Mouse (Mus musculus): Measurements from ENCODE around the gene Usf2. TPM values are rescaled to one million over a fixed set of nuclear protein-coding genes. Genes with fewer than 3 reads are reported as not detected.
"Not testable (repeated sequence)": the region's sequence is repeated elsewhere in the genome, so short reads cannot be mapped to it uniquely, and the experiment has no call there.

The Usf2 gene
- total and polyA plus RNA-seq, 3 experiments, result 69.9 to 132 (median 101) TPM

DNA sequence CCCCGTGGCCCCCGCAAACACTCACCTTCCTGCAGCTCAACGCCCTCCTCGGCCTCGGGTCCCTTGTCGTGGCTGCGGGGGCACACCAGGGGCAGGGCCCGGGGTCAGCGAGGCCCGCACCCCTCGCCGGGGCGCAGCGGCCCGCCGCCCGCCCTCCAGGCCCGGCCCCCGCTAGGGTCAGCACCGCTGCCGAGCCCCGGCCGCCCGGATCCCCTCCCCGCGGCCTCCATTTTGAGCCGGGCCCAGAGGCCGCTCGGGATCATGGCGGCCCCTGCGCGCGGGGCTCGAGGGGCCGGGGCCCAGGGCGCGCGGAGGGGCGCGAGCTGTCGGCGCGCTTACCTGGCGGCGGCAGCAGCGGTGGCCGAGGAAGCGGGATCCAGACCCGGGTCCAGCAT, 249 bp downstream of the Usf2 start:
- peaks cover 66% of the 10 kb centered on the region for H3K36me3 ChIP-seq (replicated peaks)
- peak overlapping the region; percentile 92 for H3K4me3 ChIP-seq (ENCODE audit: low read depth, low read length)
- peaks cover 52% of the 10 kb centered on the region for H3K4me1 ChIP-seq (ENCODE audit: insufficient read depth, low read depth, low read length)
- ATAC-seq (ENCODE audit: extremely low read depth, insufficient number of reproducible peaks, low FRiP score, poor library complexity, severe bottlenecking) (no peak), DNase-seq (ENCODE audit: low spot score) (peak; percentile 82)
- TF ChIP-seq POLR2AphosphoS5 (IDR thresholded peaks at IDR 0.05; ENCODE audit: insufficient replicate concordance, low read depth, low read length) (no peak), GATA1 (IDR thresholded peaks at IDR 0.05; ENCODE audit: borderline replicate concordance, low read length) (no peak), TAL1 (conservative IDR thresholded peaks at IDR 0.05; ENCODE audit: low read depth, low read length) (no peak), CTCF (IDR thresholded peaks at IDR 0.05; ENCODE audit: low read depth, low read length) (no peak)
- no peaks in the 10 kb centered on the region for H3K9me3 ChIP-seq (replicated peaks)
- H3K27me3 ChIP-seq (ENCODE audit: insufficient read depth, low read length), result no peaks in the 10 kb centered on the region

DNA sequence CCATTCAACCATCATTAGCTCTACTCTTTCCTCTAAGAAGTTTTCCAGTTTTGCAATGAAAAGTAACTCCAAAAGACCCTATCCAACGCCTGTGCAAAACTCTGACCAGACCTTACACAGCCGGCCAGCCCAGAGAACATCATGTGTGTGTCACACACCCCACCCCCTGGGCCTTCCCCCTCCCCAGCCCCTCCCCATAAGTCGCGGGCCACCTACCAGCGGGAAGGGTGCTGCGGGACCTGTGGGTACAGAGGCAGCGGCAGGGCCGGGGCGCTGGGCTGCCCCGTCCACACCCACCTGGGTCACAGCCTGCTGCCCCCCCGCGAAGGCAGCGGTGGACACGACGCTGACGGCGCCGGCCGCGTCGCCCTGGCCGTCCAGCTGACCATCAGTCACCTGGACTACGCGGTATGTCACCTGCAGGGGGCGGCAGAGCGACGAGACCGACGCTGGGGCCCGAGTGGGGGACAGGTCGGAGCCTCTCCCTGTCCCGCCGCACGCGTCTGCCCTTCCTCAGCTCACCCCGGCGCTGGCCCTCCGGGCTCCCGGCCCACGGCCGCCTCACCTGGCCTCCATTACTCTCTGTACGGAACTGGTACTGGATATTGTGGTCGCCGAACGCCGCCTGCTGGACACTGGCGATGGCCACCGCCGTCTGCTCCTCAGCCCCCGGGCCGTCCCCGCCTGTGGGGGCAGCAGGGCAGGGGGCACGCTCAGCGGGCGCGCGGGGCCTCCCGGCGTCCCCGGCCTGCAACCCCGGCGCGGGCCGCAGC, 833 bp downstream of the Usf2 start:
- no peak; the same call in 1 of the 2 replicates for TF ChIP-seq CTCF (IDR thresholded peaks at IDR 0.05; ENCODE audit: low read depth, low read length)
- no peak for TF ChIP-seq TAL1 (conservative IDR thresholded peaks at IDR 0.05; ENCODE audit: low read depth, low read length)
- TF ChIP-seq GATA2 (IDR thresholded peaks at IDR 0.05; ENCODE audit: borderline replicate concordance, low read depth, low read length), result no peak
- no peak for TF ChIP-seq GATA1 (IDR thresholded peaks at IDR 0.05; ENCODE audit: borderline replicate concordance, low read length)
- TF ChIP-seq POLR2AphosphoS5 (IDR thresholded peaks at IDR 0.05; ENCODE audit: insufficient replicate concordance, low read depth, low read length), result no peak
- Histone ChIP-seq H3K9me3 (replicated peaks) (no peaks in the 10 kb centered on the region), H3K27me3 (ENCODE audit: insufficient read depth, low read length) (no peaks in the 10 kb centered on the region), H3K4me3 (ENCODE audit: low read depth, low read length) (peak overlapping the region; percentile 92), H3K36me3 (replicated peaks) (peaks cover 71% of the 10 kb centered on the region), H3K4me1 (ENCODE audit: insufficient read depth, low read depth, low read length) (peaks cover 52% of the 10 kb centered on the region)
- ATAC-seq (ENCODE audit: extremely low read depth, insufficient number of reproducible peaks, low FRiP score, poor library complexity, severe bottlenecking) (peak; percentile 38), DNase-seq (ENCODE audit: low spot score) (peak; percentile 78)

DNA sequence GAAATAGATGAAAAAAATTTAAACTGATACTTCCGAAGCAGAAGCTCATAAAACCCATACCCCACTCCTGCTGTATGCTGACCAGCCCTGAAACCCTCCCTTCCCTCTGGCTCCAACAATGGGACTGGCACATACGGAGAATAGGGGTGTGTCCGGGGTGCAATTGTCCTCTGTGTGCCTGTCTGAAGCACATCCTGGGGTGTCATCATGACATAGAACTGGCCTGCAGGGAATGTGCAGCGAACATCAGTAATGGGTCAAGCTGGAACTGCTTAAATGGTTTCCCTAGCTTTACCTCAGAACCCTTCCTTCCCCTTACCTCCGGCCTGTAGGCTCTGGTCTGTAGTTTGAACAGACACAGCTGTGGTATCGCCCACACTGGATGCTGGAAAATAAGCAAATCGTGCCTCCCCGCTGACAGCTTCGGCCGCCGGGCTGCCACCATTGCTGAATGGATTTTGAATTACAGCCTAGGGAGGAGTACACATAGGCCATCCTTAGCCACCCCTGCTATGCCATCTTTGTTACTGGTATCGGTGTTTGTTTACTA, 1.6 kb downstream of the Usf2 start:
- DNase-seq (ENCODE audit: low spot score), result no peak
- TF ChIP-seq GATA1 (IDR thresholded peaks at IDR 0.05; ENCODE audit: borderline replicate concordance, low read length) (no peak), POLR2AphosphoS5 (IDR thresholded peaks at IDR 0.05; ENCODE audit: insufficient replicate concordance, low read depth, low read length) (no peak)
- peaks cover 54% of the 10 kb centered on the region for H3K4me1 ChIP-seq (ENCODE audit: insufficient read depth, low read depth, low read length)
- H3K27me3 ChIP-seq (ENCODE audit: insufficient read depth, low read length), result no peaks in the 10 kb centered on the region
- peaks cover 78% of the 10 kb centered on the region for H3K36me3 ChIP-seq (replicated peaks)
- H3K9me3 ChIP-seq (replicated peaks), result no peaks in the 10 kb centered on the region
- peak overlapping the region; percentile 92 for H3K4me3 ChIP-seq (ENCODE audit: low read depth, low read length)
- ATAC-seq (ENCODE audit: extremely low read depth, insufficient number of reproducible peaks, low FRiP score, poor library complexity, severe bottlenecking), result no peak

DNA sequence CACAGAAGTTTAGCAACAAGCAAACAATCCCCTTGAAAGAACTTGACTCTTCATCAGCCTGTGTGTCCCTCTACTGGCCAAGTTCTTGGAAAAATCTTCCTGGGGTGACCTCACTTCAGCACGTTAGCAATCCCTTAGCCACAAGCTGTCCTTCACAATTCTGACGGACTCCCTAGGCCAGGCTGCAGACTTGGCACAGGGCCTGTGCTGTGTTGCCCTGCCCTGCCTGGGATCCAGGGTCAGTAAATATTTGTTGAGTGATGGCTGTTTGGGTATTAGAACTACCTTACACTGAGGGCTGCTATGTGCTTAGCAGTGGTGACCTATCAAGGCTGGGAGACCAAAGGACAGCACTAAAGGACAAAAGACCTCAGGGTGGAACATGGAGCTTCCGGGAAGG, 2.6 kb downstream of the Usf2 start:
- Histone ChIP-seq H3K4me3 (ENCODE audit: low read depth, low read length) (no peak overlapping the region), H3K4me1 (ENCODE audit: insufficient read depth, low read depth, low read length) (peaks cover 46% of the 10 kb centered on the region), H3K9me3 (replicated peaks) (no peaks in the 10 kb centered on the region), H3K36me3 (replicated peaks) (peaks cover 79% of the 10 kb centered on the region), H3K27me3 (ENCODE audit: insufficient read depth, low read length) (no peaks in the 10 kb centered on the region)
- TF ChIP-seq GATA1 (IDR thresholded peaks at IDR 0.05; ENCODE audit: borderline replicate concordance, low read length) (no peak), TAL1 (conservative IDR thresholded peaks at IDR 0.05; ENCODE audit: low read depth, low read length) (no peak), CTCF (IDR thresholded peaks at IDR 0.05; ENCODE audit: low read depth, low read length) (no peak), POLR2AphosphoS5 (IDR thresholded peaks at IDR 0.05; ENCODE audit: insufficient replicate concordance, low read depth, low read length) (no peak), GATA2 (IDR thresholded peaks at IDR 0.05; ENCODE audit: borderline replicate concordance, low read depth, low read length) (no peak)
- no peak for DNase-seq (ENCODE audit: low spot score)
- ATAC-seq (ENCODE audit: extremely low read depth, insufficient number of reproducible peaks, low FRiP score, poor library complexity, severe bottlenecking), result no peak

DNA sequence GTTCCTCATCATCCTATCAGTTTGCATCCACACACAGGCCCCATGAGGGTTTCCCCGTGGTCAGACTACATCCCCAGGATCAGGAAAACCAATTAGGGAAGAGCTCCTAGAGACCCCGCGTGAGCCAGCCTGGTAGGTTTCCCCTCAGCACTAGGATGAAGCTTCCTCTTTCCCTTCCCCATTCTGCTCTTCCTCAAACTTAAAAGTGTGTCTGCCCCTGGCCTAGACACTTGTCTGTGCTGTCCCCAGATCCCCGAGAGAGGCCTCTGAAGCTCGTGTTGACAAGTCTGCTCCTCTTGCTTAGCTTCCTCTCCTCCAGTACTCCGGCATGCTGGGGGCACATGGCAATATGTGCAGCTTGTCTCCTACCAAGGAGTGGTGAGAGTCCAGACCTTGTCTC, 3.1 kb downstream of the Usf2 start:
- H3K9me3 ChIP-seq (replicated peaks), result no peaks in the 10 kb centered on the region
- no peak overlapping the region for H3K4me3 ChIP-seq (ENCODE audit: low read depth, low read length)
- ATAC-seq (ENCODE audit: extremely low read depth, insufficient number of reproducible peaks, low FRiP score, poor library complexity, severe bottlenecking), result no peak
- no peaks in the 10 kb centered on the region for H3K27me3 ChIP-seq (ENCODE audit: insufficient read depth, low read length)
- TF ChIP-seq CTCF (IDR thresholded peaks at IDR 0.05; ENCODE audit: low read depth, low read length) (no peak), GATA2 (IDR thresholded peaks at IDR 0.05; ENCODE audit: borderline replicate concordance, low read depth, low read length) (no peak), GATA1 (IDR thresholded peaks at IDR 0.05; ENCODE audit: borderline replicate concordance, low read length) (no peak), POLR2AphosphoS5 (IDR thresholded peaks at IDR 0.05; ENCODE audit: insufficient replicate concordance, low read depth, low read length) (no peak), TAL1 (conservative IDR thresholded peaks at IDR 0.05; ENCODE audit: low read depth, low read length) (no peak)
- peaks cover 78% of the 10 kb centered on the region for H3K36me3 ChIP-seq (replicated peaks)
- peaks cover 41% of the 10 kb centered on the region for H3K4me1 ChIP-seq (ENCODE audit: insufficient read depth, low read depth, low read length)
- DNase-seq (ENCODE audit: low spot score), result peak; percentile 15

DNA sequence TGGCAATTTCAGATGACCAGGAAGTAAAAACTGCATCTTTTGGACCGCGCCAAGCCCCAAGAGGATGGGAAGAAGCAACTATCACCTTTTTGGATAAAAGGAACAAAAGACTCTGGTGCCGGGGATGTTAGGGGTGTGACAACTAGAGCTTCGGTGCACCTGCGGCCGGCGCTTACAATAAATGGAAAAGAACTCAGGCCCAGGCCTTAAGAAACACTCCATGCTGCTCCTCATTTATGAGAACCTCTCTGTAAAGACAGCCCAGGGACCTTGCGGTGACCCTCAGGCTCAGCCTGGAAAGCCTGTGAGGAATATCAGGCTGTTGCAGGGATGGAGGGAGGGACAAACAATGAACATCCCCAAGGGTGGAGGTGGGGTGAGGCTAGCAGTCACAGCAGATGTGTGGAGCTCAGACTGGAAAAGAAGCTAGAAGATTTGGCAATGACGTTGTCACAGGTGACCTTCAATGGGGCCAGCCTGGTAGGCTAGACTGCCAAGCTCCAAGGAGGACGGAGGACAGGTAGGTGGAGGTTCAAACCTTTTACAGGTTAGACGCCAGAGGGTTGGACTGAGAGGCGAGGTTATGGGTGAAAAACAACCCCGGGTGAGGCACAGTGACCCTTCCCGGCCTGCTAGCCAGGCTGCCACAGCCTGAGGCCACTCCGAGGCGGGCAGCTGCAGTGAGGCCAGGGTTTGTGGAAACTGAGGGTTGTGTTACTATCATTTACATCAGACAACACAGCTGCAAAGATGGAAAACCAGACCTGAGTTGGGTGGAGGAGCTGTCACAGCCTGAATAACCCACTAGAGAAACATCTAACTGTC, 4.0 kb downstream of the Usf2 start:
- Histone ChIP-seq H3K4me1 (ENCODE audit: insufficient read depth, low read depth, low read length) (peaks cover 33% of the 10 kb centered on the region), H3K4me3 (ENCODE audit: low read depth, low read length) (no peak overlapping the region), H3K9me3 (replicated peaks) (no peaks in the 10 kb centered on the region), H3K36me3 (replicated peaks) (peaks cover 75% of the 10 kb centered on the region), H3K27me3 (ENCODE audit: insufficient read depth, low read length) (no peaks in the 10 kb centered on the region)
- ATAC-seq (ENCODE audit: extremely low read depth, insufficient number of reproducible peaks, low FRiP score, poor library complexity, severe bottlenecking) (no peak), DNase-seq (ENCODE audit: low spot score) (no peak)
- TF ChIP-seq TAL1 (conservative IDR thresholded peaks at IDR 0.05; ENCODE audit: low read depth, low read length), result no peak
- no peak for TF ChIP-seq GATA2 (IDR thresholded peaks at IDR 0.05; ENCODE audit: borderline replicate concordance, low read depth, low read length)

DNA sequence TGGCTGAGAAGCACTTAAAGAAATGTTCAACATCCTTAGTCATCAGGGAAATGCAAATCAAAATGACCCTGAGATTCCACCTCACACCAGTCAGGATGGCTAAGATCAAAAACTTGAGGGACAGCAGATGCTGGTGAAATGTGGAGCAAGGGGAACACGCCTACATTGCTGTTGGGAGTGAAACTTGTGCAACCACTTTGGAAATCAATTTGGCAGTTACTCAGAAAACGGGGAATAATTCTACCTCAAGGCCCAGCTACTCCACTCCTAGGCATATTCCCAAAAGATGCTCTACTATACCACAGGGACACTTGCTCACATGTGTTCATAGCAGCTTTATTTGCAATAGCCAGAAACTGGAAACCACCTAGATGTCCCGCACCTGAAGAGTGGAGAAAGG, 6.7 kb downstream of the Usf2 start:
- not testable (repeated sequence) for DNase-seq (ENCODE audit: low spot score); H3K9me3 ChIP-seq (replicated peaks); H3K4me3 ChIP-seq (ENCODE audit: low read depth, low read length); H3K27me3 ChIP-seq (ENCODE audit: insufficient read depth, low read length); ATAC-seq (ENCODE audit: extremely low read depth, insufficient number of reproducible peaks, low FRiP score, poor library complexity, severe bottlenecking)
- Histone ChIP-seq H3K36me3 (replicated peaks) (peaks cover 84% of the 10 kb centered on the region), H3K4me1 (ENCODE audit: insufficient read depth, low read depth, low read length) (peaks cover 26% of the 10 kb centered on the region)

All from G1E (cell line).